Mouse (Mus musculus): ENCODE results near the gene St3gal6. TPM values are rescaled to one million over a fixed set of nuclear protein-coding genes. Genes with fewer than 3 reads are reported as not detected.

The St3gal6 gene
- polyA plus RNA-seq, 1 experiment from 2014 or later = 15.0 TPM

Other genes with a start within 250 kb of the St3gal6 start
- gene Dcbld2, start 115.8 kb downstream of the St3gal6 start, polyA plus RNA-seq (2014; fragmentation: Nextera tagmentation; extraction: Ambion mirVana) = 9.2 and 9.8 TPM in 2 replicates
- not detected in 2 replicates for gene Gm813, start 92.7 kb upstream of the St3gal6 start, polyA plus RNA-seq (2014; fragmentation: Nextera tagmentation; extraction: Ambion mirVana)
- gene E330017A01Rik, start 114.5 kb upstream of the St3gal6 start, polyA plus RNA-seq (2014; fragmentation: Nextera tagmentation; extraction: Ambion mirVana) = not detected in 2 replicates
- 29.5 and 32.4 TPM in 2 replicates for gene Cpox, start 146.0 kb upstream of the St3gal6 start, polyA plus RNA-seq (2014; fragmentation: Nextera tagmentation; extraction: Ambion mirVana)
- gene Gpr15, start 194.8 kb upstream of the St3gal6 start, polyA plus RNA-seq (2014; fragmentation: Nextera tagmentation; extraction: Ambion mirVana) = 0.12 TPM in 1 of 2 replicates, not detected in the other
- gene Cldnd1, start 203.7 kb upstream of the St3gal6 start, polyA plus RNA-seq (2014; fragmentation: Nextera tagmentation; extraction: Ambion mirVana) = 108 and 123 TPM in 2 replicates
- gene Olfr172, start 238.9 kb upstream of the St3gal6 start, polyA plus RNA-seq (2014; fragmentation: Nextera tagmentation; extraction: Ambion mirVana) = not detected in 2 replicates

All from intestine, embryonic 14.5 days (tissue).